Comparison of ENCODE assay signal across 8 mouse cellular contexts in genomic region chr19:47508771-47509281, GRCm38 (mm10). TPM values are rescaled to one million over a fixed set of nuclear protein-coding genes. Genes with fewer than 3 reads are reported as not detected.
A peak's percentile ranks its signal among the peaks of the same experiment; 100 is the strongest.
DNase-seq lines count a peak whose midpoint lies in the region; ATAC-seq and TF ChIP-seq lines count a peak whose summit lies in the region.

No protein-coding gene starts in this region.

- TF ChIP-seq RAD21 in MEL (IDR thresholded peaks at IDR 0.05; ENCODE audit: low read depth, low read length) = no peak

- 33% methylated on average over 5 of the region's 5 CpGs for WGBS in intestine, embryonic 16.5 days
- WGBS in hindbrain, embryonic 13.5 days = 83% methylated on average over 5 of the region's 5 CpGs

- no peak for TF ChIP-seq CTCF in gastrocnemius, adult 2 months (IDR thresholded peaks at IDR 0.05)
- no peak for TF ChIP-seq CTCF in MEL (IDR thresholded peaks at IDR 0.05 in 2 of 3, conservative IDR thresholded peaks at IDR 0.05 in 1 of 3; ENCODE audit: control insufficient read depth in 1 of 3, insufficient read depth in 1 of 3, low read depth in 2 of 3, low read length in 3 of 3, poor library complexity in 1 of 3, severe bottlenecking in 1 of 3)

- peak; percentile 63 to 69; a peak in 3 of 4 replicates for TF ChIP-seq EP300 in MEL (IDR thresholded peaks at IDR 0.05; ENCODE audit: low read depth in 1 of 2, low read length in 2 of 2)

- H3K4me2 ChIP-seq in intestine, embryonic 16.5 days (ENCODE audit: low read depth, low read length) = 0 out of 2 replicates have a peak overlapping the region, but pooled peaks have one; percentile 15
- H3K4me2 ChIP-seq in hindbrain, embryonic 13.5 days = no peak overlapping the region

- H3K9ac ChIP-seq in MEL (ENCODE audit: control insufficient read depth, low read depth, low read length, poor library complexity, severe bottlenecking) = peak overlapping the region; percentile 70
- H3K9ac ChIP-seq in intestine, embryonic 16.5 days (ENCODE audit: low read depth, low read length) = peak overlapping the region; percentile 29; the same call in 1 of the 2 replicates
- no peak overlapping the region for H3K9ac ChIP-seq in hindbrain, embryonic 13.5 days

- DNase-seq in gastrocnemius, adult 2 months = no peak
- DNase-seq in gastrocnemius, adult 8-10 months (ENCODE audit: low spot score in 2 of 2) = no peak
- DNase-seq in MEL (ENCODE audit: low read depth, low spot score) = peak; percentile 89
- peak; percentile 76 for DNase-seq in lung, postnatal 10 days
- DNase-seq in cerebellum, adult 18-20 months = no peak
- DNase-seq in left cerebral cortex, adult 18-20 months (ENCODE audit: low spot score in 2 of 2) = no peak

- no peaks in the 10 kb centered on the region for H3K9me3 ChIP-seq in MEL (replicated peaks; ENCODE audit: insufficient read depth, low read length)
- H3K9me3 ChIP-seq in intestine, embryonic 16.5 days (ENCODE audit: control insufficient read depth, low read length) = no peaks in the 10 kb centered on the region
- no peaks in the 10 kb centered on the region for H3K9me3 ChIP-seq in hindbrain, embryonic 13.5 days

- peaks cover 18 to 30% of the 10 kb centered on the region in 2 experiments for H3K4me1 ChIP-seq in MEL (ENCODE audit: control insufficient read depth in 1 of 2, insufficient read depth in 2 of 2, low read length in 2 of 2)
- H3K4me1 ChIP-seq in intestine, embryonic 16.5 days (ENCODE audit: control insufficient read depth, insufficient read depth, low read length) = peaks cover 32% of the 10 kb centered on the region
- peaks cover 28% of the 10 kb centered on the region for H3K4me1 ChIP-seq in hindbrain, embryonic 13.5 days (replicated peaks)

- peak overlapping the region; percentile 16 for H3K27ac ChIP-seq in gastrocnemius, adult 2 months
- peak overlapping the region; percentile 97 for H3K27ac ChIP-seq in MEL (ENCODE audit: control insufficient read depth, low read depth, low read length)
- H3K27ac ChIP-seq in intestine, embryonic 16.5 days (ENCODE audit: low read length) = peak overlapping the region; percentile 79
- H3K27ac ChIP-seq in hindbrain, embryonic 13.5 days = no peak overlapping the region

- H3K4me3 ChIP-seq in gastrocnemius, adult 2 months = no peak overlapping the region
- peak overlapping the region; percentile 39 to 54 for H3K4me3 ChIP-seq in MEL (ENCODE audit: control insufficient read depth in 1 of 2, insufficient read depth in 1 of 2, low read depth in 2 of 2, low read length in 2 of 2)
- no peak overlapping the region for H3K4me3 ChIP-seq in intestine, embryonic 16.5 days (ENCODE audit: low read length)
- no peak overlapping the region for H3K4me3 ChIP-seq in hindbrain, embryonic 13.5 days

- H3K27me3 ChIP-seq in MEL (ENCODE audit: control insufficient read depth in 1 of 2, insufficient read depth in 2 of 2, low read length in 2 of 2) = no peaks in the 10 kb centered on the region
- H3K27me3 ChIP-seq in intestine, embryonic 16.5 days (replicated peaks; ENCODE audit: control insufficient read depth, insufficient read depth, low read length) = no peaks in the 10 kb centered on the region
- H3K27me3 ChIP-seq in hindbrain, embryonic 13.5 days = no peaks in the 10 kb centered on the region

- H3K36me3 ChIP-seq in MEL (ENCODE audit: control insufficient read depth in 1 of 2, insufficient read depth in 2 of 2, low read length in 2 of 2) = peaks cover 0 to 23% of the 10 kb centered on the region in 2 experiments; a peak in 2 of 4 replicates
- H3K36me3 ChIP-seq in intestine, embryonic 16.5 days (ENCODE audit: control insufficient read depth, insufficient read depth, low read length) = 0 out of 2 replicates have a peak, but pooled peaks cover 2% of the 10 kb centered on the region
- H3K36me3 ChIP-seq in hindbrain, embryonic 13.5 days = peaks cover 4% of the 10 kb centered on the region; the same call in 1 of the 2 replicates

- peaks cover 3% of the 10 kb centered on the region; the same call in 1 of the 2 replicates for H3K79me2 ChIP-seq in MEL (ENCODE audit: control insufficient read depth, insufficient read depth, low read length, poor library complexity)

- TF ChIP-seq POLR2A in MEL (IDR thresholded peaks at IDR 0.05; ENCODE audit: control insufficient read depth in 1 of 2, insufficient read depth in 1 of 2, low read depth in 1 of 2, low read length in 2 of 2, poor library complexity in 1 of 2) = peak in 1 of 2 experiments; percentile 62; a peak in 1 of 4 replicates

- ATAC-seq in intestine, embryonic 16.5 days = peak; percentile 84
- no peak for ATAC-seq in hindbrain, embryonic 13.5 days (ENCODE audit: low FRiP score)

- intact Hi-C loops in gastrocnemius, adult 2 months (cut with DNase I) = loop anchor here (5.0 kb wide), 1 partner anchor 108 kb away; no protein-coding TSS in a partner anchor

TF ChIP-seq in MEL, 35 proteins besides CTCF, POLR2A, EP300 and RAD21 (continues in another document):
- TF ChIP-seq USF1 (IDR thresholded peaks at IDR 0.05; ENCODE audit: low read depth, low read length) (no peak), TBP (IDR thresholded peaks at IDR 0.05; ENCODE audit: low read depth, low read length) (peak; percentile 68), JUND (IDR thresholded peaks at IDR 0.05; ENCODE audit: low read depth, low read length) (peak; percentile 49; the same call in 1 of the 2 replicates), MYB (IDR thresholded peaks at IDR 0.05; ENCODE audit: low read depth, low read length) (no peak; the same call in 1 of the 2 replicates), ZKSCAN1 (IDR thresholded peaks at IDR 0.05; ENCODE audit: low read depth, low read length) (no peak), TAL1 (IDR thresholded peaks at IDR 0.05; ENCODE audit: low read length) (peak; percentile 18; the same call in 1 of the 2 replicates), SIN3A (IDR thresholded peaks at IDR 0.05; ENCODE audit: low read length) (no peak), KAT2A (conservative IDR thresholded peaks at IDR 0.05; ENCODE audit: low read depth, low read length) (no peak), ETS1 (IDR thresholded peaks at IDR 0.05; ENCODE audit: low read depth, low read length) (peak; percentile 65; the same call in 1 of the 2 replicates), CHD2 (IDR thresholded peaks at IDR 0.05; ENCODE audit: low read length) (no peak), MYC (IDR thresholded peaks at IDR 0.05; ENCODE audit: low read depth, low read length) (peak; percentile 45; the same call in 1 of the 2 replicates), POLR2AphosphoS5 (IDR thresholded peaks at IDR 0.05; ENCODE audit: borderline replicate concordance, low read depth, low read length) (no peak; the same call in 1 of the 2 replicates), RCOR1 (IDR thresholded peaks at IDR 0.05; ENCODE audit: low read depth, low read length) (peak; percentile 58; the same call in 1 of the 2 replicates), GABPA (IDR thresholded peaks at IDR 0.05; ENCODE audit: low read depth, low read length) (no peak), MEF2A (IDR thresholded peaks at IDR 0.05; ENCODE audit: extremely low read depth, insufficient replicate concordance, low read depth, low read length, poor library complexity, severe bottlenecking) (no peak), SMC3 (IDR thresholded peaks at IDR 0.05; ENCODE audit: low read depth, low read length) (no peak), ZC3H11A (IDR thresholded peaks at IDR 0.05; ENCODE audit: low read depth, low read length) (no peak), E2F4 (IDR thresholded peaks at IDR 0.05; ENCODE audit: borderline replicate concordance, low read depth, low read length) (no peak), MAX (IDR thresholded peaks at IDR 0.05; ENCODE audit: low read length) (peak; percentile 23; the same call in 1 of the 2 replicates), NRF1 (IDR thresholded peaks at IDR 0.05; ENCODE audit: insufficient read depth, low read depth, low read length, poor library complexity, severe bottlenecking) (no peak), NELFE (IDR thresholded peaks at IDR 0.05; ENCODE audit: low read depth, low read length) (peak; percentile 30; the same call in 1 of the 2 replicates), GATA1 (IDR thresholded peaks at IDR 0.05; ENCODE audit: low read depth, low read length) (no peak), USF2 (IDR thresholded peaks at IDR 0.05; ENCODE audit: borderline replicate concordance in 1 of 2, insufficient read depth in 1 of 2, low read depth in 1 of 2, low read length in 2 of 2) (no peak), POLR2AphosphoS2 (IDR thresholded peaks at IDR 0.05; ENCODE audit: low read length) (no peak), UBTF (IDR thresholded peaks at IDR 0.05; ENCODE audit: borderline replicate concordance, insufficient read depth, low read depth, low read length) (no peak), ZMIZ1 (IDR thresholded peaks at IDR 0.05; ENCODE audit: low read depth, low read length) (no peak; the same call in 1 of the 2 replicates), HCFC1 (IDR thresholded peaks at IDR 0.05; ENCODE audit: low read depth, low read length) (no peak), TCF12 (IDR thresholded peaks at IDR 0.05; ENCODE audit: low read depth, low read length) (no peak; the same call in 1 of the 2 replicates), MXI1 (IDR thresholded peaks at IDR 0.05; ENCODE audit: low read depth, low read length) (no peak), MAFK (IDR thresholded peaks at IDR 0.05; ENCODE audit: borderline replicate concordance, low read depth, low read length) (0 out of 2 replicates have a peak, but pooled peaks have one; percentile 18)

RNA-seq across cellular contexts. Expression of gene Stn1, which starts 28.5 kb away (rescaled TPM):
- 1 to 10 TPM; 3.8 to 5.6 TPM for total RNA-seq in gastrocnemius, adult 2 months (2021)
- total RNA-seq in gastrocnemius, adult 8-10 months (2022) = 1 to 10 TPM; 3.3 to 4.2 (median 4.0) TPM
- 9.7 and 10.2 TPM in 2 replicates for total RNA-seq in MEL (2012; rRNA removed)
- polyA plus RNA-seq in MEL (2012; ENCODE audit: insufficient read depth in 1 of 2, insufficient read length in 2 of 2, low read depth in 1 of 2, low replicate concordance in 2 of 2, missing spikeins in 1 of 2) = 10 to 100 TPM in 1 of 2 experiments, not detected in 1; 13.6 TPM
- 39.2 and 43.9 TPM in 2 replicates for polyA plus RNA-seq in intestine, embryonic 16.5 days (2015; fragmentation: Nextera tagmentation; extraction: Ambion mirVana)
- total RNA-seq in left cerebral cortex, adult 18-20 months (2021) = 10 to 100 TPM; 24.9 to 25.3 TPM
- 34.6 and 35.1 TPM in 2 replicates for polyA plus RNA-seq in hindbrain, embryonic 13.5 days (2015; fragmentation: Nextera tagmentation; extraction: Ambion mirVana)

RNA-seq across cellular contexts. Expression of gene Sh3pxd2a, which starts 44.6 kb away (rescaled TPM):
- total RNA-seq in gastrocnemius, adult 2 months (2021) = 10 to 100 TPM; 37.7 to 44.7 TPM
- 10 to 100 TPM; 33.4 to 44.9 (median 41.1) TPM for total RNA-seq in gastrocnemius, adult 8-10 months (2022)
- 3.7 and 3.9 TPM in 2 replicates for total RNA-seq in MEL (2012; rRNA removed)
- polyA plus RNA-seq in MEL (2012; ENCODE audit: insufficient read depth in 1 of 2, insufficient read length in 2 of 2, low read depth in 1 of 2, low replicate concordance in 2 of 2, missing spikeins in 1 of 2) = 10 to 100 TPM in 1 of 2 experiments, not detected in 1; 11.3 TPM
- polyA plus RNA-seq in intestine, embryonic 16.5 days (2015; fragmentation: Nextera tagmentation; extraction: Ambion mirVana) = 3.0 and 3.6 TPM in 2 replicates
- total RNA-seq in left cerebral cortex, adult 18-20 months (2021) = 10 to 100 TPM; 31.8 to 32.4 TPM
- 2.1 and 2.5 TPM in 2 replicates for polyA plus RNA-seq in hindbrain, embryonic 13.5 days (2015; fragmentation: Nextera tagmentation; extraction: Ambion mirVana)

Comparison
In these comparisons a context has a peak if more than half of its experiments do, and no peak if none do; other contexts are left out.
1. DNase-seq: peak in MEL (single experiment) and lung, postnatal 10 days (single experiment); none in gastrocnemius, adult 2 months (single experiment), gastrocnemius, adult 8-10 months (0 of 2), cerebellum, adult 18-20 months (0 of 2) and left cerebral cortex, adult 18-20 months (0 of 2).
2. H3K4me3 ChIP-seq: peak in MEL (2 of 2); none in gastrocnemius, adult 2 months (single experiment), intestine, embryonic 16.5 days (single experiment) and hindbrain, embryonic 13.5 days (single experiment).